Mouse (Mus musculus) forebrain, embryonic 14.5 days (tissue): ENCODE measurements around the gene Obscn. TPM values are rescaled to one million over a fixed set of nuclear protein-coding genes. Genes with fewer than 3 reads are reported as not detected.

ENCODE experiments used
- ATAC-seq: fragments of 200-750 bp; cut with Nextera tagmentation; 2 replicates; pipeline ENCODE4 v1.8.0; 2017; ENCODE audit warnings: mild to moderate bottlenecking, moderate library complexity
- DNase-seq: peaks from one replicate; pipeline ENCODE4 v3.0.0-alpha.2; 2015; ENCODE audit warnings: low spot score
- H3K27ac ChIP-seq: fragments of 300-500 bp; sonication (generic); 2 replicates; pipeline ENCODE4 v1.5.1; 2014; ENCODE audit warnings: low read depth, mild to moderate bottlenecking, control low read depth, low read length, moderate library complexity
- H3K27me3 ChIP-seq: fragments of 300-500 bp; sonication (generic); replicated peaks from 2 replicates; pipeline ENCODE4 v1.6.1; 2014; ENCODE audit warnings: low read length, control low read depth, mixed read lengths; ENCODE audit not compliant: control insufficient read depth, insufficient read depth
- H3K36me3 ChIP-seq: fragments of 300-500 bp; sonication (generic); 2 replicates; pipeline ENCODE4 v1.6.1; 2014; ENCODE audit warnings: low read length, control low read depth; ENCODE audit not compliant: control insufficient read depth, insufficient read depth
- H3K4me1 ChIP-seq: fragments of 300-500 bp; sonication (generic); 2 replicates; pipeline ENCODE4 v1.6.1; 2014; ENCODE audit warnings: antibody characterized with exemption, low read length, control low read depth; ENCODE audit not compliant: control insufficient read depth, insufficient read depth
- H3K4me2 ChIP-seq: fragments of 300-500 bp; sonication (generic); 2 replicates; pipeline ENCODE4 v1.6.1; 2014; ENCODE audit warnings: mild to moderate bottlenecking, control low read depth, low read length
- H3K4me3 ChIP-seq: fragments of 300-500 bp; sonication (generic); 2 replicates; pipeline ENCODE4 v1.5.1; 2014; ENCODE audit warnings: low read depth, low read length, control low read depth
- H3K9ac ChIP-seq: fragments of 300-500 bp; sonication (generic); 2 replicates; pipeline ENCODE4 v1.6.1; 2014; ENCODE audit warnings: mild to moderate bottlenecking, low read length, control low read depth, moderate library complexity
- H3K9me3 ChIP-seq: fragments of 300-500 bp; sonication (generic); replicated peaks from 2 replicates; pipeline ENCODE4 v1.6.1; 2016; ENCODE audit warnings: low read length, control low read depth, mixed read lengths; ENCODE audit not compliant: control insufficient read depth
- WGBS: fragments of 180-500 bp; shearing (Covaris S2); extraction: QIAGEN DNeasy Blood & Tissue Kit; methylation state at CpG from one replicate; pipeline ENCODE4 v1.1.7; 2014; 5-methylcytosine and 5-hydroxymethylcytosine counted together
- polyA plus RNA-seq: library from polyadenylated mRNA; unstranded; fragments of >200 nt; fragmentation: Nextera tagmentation; extraction: Ambion mirVana; gene quantifications from 2 replicates; pipeline ENCODE4 v1.2.1, GENCODE M21; 2014

Obscn gene
- polyA plus RNA-seq, 1 experiment from 2014 or later = 0.05 TPM

DNA sequence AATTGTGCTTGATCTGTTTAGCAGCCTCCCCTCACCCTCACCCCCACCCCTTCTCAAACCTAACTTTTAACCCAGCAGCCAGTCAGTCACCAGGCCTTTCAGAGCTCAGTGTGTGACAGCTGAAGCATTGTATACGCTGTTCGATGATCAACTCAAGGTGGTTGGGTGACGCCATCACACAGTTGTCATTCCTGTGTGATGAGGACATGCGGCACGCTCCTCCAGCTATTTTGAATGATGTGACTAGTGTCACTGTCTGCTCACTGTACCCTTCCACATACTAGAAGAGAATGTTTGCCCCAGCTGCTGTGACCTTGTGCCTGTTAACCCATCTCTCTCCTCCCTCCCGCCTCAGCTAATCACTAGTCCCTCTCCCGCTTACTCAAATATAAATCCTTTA lies 18.0 kb upstream of the Obscn start:
- H3K9ac ChIP-seq = no peak overlapping the region
- no peaks in the 10 kb centered on the region for H3K27me3 ChIP-seq
- DNase-seq (no peak), ATAC-seq (no peak)
- H3K4me3 ChIP-seq = no peak overlapping the region
- H3K4me1 ChIP-seq = no peaks in the 10 kb centered on the region
- no peak overlapping the region for H3K4me2 ChIP-seq
- H3K27ac ChIP-seq = no peak overlapping the region
- H3K36me3 ChIP-seq = peaks cover 6% of the 10 kb centered on the region; the same call in 1 of the 2 replicates
- whole genome bisulfite sequencing = 88% methylated on average over 7 of the region's 7 CpGs
- H3K9me3 ChIP-seq = no peaks in the 10 kb centered on the region

DNA sequence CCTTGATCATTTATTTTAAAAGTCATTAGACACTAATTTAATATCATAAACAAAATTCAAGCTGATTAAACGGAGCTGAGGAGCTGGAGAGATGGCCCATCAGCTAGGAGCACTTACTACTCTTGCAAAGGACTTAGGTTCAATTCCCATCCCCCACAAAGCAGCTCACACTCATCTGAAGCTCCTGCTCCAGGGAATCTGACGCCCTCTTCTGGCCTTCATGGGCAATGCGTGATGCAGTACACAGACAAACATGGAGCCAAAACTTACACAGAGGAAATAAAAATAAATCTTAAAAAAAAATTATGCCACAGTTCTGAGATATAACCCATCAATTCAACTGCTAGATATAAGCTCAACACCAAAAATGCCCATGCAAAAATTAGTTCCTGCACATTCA lies 15.5 kb upstream of the Obscn start:
- Histone ChIP-seq H3K27me3 (no peaks in the 10 kb centered on the region), H3K4me3 (no peak overlapping the region), H3K4me1 (no peaks in the 10 kb centered on the region), H3K9me3 (no peaks in the 10 kb centered on the region), H3K27ac (no peak overlapping the region), H3K9ac (no peak overlapping the region), H3K36me3 (peaks cover 3% of the 10 kb centered on the region; the same call in 1 of the 2 replicates), H3K4me2 (no peak overlapping the region)
- 28% methylated on average over 3 of the region's 3 CpGs for WGBS
- ATAC-seq (no peak), DNase-seq (no peak)

DNA sequence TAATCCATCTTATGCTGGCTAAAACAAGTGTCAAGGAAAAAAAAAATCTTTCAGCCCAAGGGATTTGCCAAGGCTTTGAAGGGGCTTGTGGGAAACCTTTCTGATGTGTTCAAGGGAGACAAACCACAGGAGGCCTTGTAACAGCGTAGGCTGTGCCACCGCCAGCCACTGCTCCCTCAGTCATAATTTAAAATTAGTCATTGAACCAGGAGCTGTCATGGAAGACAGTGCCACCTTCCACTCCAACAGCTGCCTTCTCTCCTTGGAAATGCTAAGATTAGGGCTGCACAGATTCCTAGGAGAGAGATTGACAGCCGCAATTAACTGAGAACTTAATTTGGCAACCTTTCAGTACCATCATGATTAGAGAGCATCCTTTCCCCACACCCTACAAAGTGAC lies 13.1 kb upstream of the Obscn start:
- H3K36me3 ChIP-seq = no peaks in the 10 kb centered on the region
- no peak overlapping the region for H3K4me2 ChIP-seq
- ATAC-seq = no peak
- no peak overlapping the region for H3K4me3 ChIP-seq
- no peak overlapping the region for H3K9ac ChIP-seq
- H3K4me1 ChIP-seq = no peaks in the 10 kb centered on the region
- H3K27me3 ChIP-seq = no peaks in the 10 kb centered on the region
- DNase-seq = no peak
- no peak overlapping the region for H3K27ac ChIP-seq
- H3K9me3 ChIP-seq = no peaks in the 10 kb centered on the region
- 71% methylated on average over 3 of the region's 3 CpGs for WGBS

DNA sequence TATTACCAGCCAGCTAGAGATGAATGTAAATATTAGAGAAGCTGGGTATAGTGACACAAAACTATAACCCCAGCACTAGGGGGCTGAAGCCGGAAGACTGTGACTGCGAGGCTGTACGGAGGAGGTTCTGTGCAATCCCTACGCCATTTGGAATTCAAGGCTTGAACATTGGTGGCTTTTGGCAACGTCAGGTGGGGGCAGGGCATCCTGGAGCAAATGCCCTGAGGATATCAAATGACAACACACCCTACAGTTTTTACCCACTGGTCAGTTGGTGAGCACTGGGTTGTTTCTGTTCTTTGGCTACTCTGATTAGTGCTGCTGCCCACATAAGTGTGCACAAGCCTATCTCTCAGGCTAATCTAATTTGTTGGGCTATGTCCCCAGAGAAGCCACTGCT lies 6.8 kb upstream of the Obscn start:
- Histone ChIP-seq H3K36me3 (no peaks in the 10 kb centered on the region), H3K4me3 (no peak overlapping the region), H3K27ac (no peak overlapping the region), H3K9ac (no peak overlapping the region), H3K4me1 (no peaks in the 10 kb centered on the region), H3K4me2 (no peak overlapping the region), H3K9me3 (no peaks in the 10 kb centered on the region), H3K27me3 (0 out of 2 replicates have a peak, but pooled peaks cover under 1% of the 10 kb centered on the region)
- ATAC-seq (no peak), DNase-seq (no peak)
- WGBS = 74% methylated on average over 5 of the region's 5 CpGs

DNA sequence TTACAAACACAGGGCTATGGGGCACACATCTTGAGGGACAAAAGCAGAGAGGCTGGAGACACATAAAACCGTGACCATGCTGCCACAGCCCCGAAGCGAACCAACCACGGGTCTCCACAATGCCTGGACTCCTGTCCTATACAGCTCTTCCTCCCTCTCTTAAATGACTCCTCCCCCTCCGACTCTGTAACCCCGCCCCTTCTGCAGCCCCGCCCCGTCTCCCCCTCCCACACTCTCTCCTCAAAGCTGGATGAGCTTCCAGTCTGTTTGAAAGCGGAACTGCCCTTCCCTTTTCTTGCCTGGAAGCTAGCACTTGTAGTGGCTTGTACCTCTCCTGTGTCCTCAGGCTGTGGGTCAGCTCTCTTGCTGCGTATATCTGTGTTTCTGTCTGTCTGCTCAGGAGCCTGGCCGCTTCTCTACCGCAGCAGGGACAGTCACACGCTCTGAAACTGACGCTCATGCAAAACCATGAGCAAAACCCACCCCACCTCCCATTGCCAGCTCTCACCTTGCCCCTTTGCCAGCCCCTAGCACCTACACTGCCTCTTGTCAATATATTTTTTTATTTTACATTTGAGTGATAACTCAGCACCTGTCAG lies 5.7 kb upstream of the Obscn start:
- Histone ChIP-seq H3K36me3 (no peaks in the 10 kb centered on the region), H3K4me2 (0 out of 2 replicates have a peak overlapping the region, but pooled peaks have one; percentile 23), H3K9me3 (no peaks in the 10 kb centered on the region), H3K27me3 (peaks cover 10% of the 10 kb centered on the region; the same call in 1 of the 2 replicates), H3K9ac (no peak overlapping the region), H3K4me3 (no peak overlapping the region), H3K4me1 (no peaks in the 10 kb centered on the region), H3K27ac (no peak overlapping the region)
- WGBS = 12% methylated on average over 14 of the region's 14 CpGs
- ATAC-seq (no peak), DNase-seq (no peak)

DNA sequence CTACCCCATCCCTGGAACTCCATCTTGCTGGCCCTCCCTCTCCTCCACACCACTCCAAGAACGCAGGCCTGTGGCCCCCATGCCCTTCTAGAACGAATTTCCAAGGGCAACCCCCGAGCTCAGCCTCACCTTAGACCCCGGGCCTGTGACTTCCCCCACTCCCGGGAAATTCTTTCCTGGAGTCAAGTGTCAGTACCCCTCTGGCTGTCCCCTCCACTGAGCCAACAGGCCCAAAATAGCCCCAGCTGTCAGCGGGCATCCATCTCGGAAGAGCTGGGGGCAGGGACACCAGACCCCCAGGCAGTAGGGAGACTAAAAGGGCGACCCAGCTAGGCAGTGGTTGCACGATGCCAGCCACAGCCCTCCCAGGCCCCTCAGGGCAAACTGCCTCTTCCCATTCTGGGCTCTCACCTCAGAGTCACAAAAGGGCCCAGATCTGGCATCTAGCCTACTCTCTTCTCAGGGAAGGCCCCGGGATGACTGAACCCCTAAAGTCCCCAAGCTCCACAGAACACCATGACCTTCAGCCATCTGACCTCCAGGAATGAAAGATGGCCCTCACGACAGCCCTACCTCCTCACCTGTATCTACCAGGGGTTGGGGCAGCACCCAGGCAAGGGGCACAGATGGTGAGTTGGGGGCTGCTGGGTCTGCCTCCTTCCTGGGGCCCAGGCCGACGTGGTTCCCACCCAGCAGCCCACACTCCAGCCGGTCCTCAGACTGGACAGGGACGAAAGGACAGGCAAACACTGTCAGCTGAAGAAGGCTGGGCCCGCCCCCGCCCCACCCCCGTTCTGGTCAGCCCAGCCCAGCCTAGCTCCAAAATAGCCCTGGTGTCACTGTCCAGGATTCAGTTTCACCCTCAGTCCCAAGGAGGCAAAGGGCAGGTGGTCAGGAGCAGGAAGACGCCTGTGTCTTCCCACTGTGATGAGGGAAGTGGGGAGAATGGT lies 2.6 kb upstream of the Obscn start:
- Histone ChIP-seq H3K4me2 (no peak overlapping the region), H3K36me3 (no peaks in the 10 kb centered on the region), H3K27me3 (peaks cover 41% of the 10 kb centered on the region), H3K27ac (no peak overlapping the region), H3K9ac (no peak overlapping the region), H3K4me3 (no peak overlapping the region), H3K4me1 (no peaks in the 10 kb centered on the region), H3K9me3 (no peaks in the 10 kb centered on the region)
- WGBS = 73% methylated on average over 19 of the region's 19 CpGs
- no peak for DNase-seq
- no peak for ATAC-seq

DNA sequence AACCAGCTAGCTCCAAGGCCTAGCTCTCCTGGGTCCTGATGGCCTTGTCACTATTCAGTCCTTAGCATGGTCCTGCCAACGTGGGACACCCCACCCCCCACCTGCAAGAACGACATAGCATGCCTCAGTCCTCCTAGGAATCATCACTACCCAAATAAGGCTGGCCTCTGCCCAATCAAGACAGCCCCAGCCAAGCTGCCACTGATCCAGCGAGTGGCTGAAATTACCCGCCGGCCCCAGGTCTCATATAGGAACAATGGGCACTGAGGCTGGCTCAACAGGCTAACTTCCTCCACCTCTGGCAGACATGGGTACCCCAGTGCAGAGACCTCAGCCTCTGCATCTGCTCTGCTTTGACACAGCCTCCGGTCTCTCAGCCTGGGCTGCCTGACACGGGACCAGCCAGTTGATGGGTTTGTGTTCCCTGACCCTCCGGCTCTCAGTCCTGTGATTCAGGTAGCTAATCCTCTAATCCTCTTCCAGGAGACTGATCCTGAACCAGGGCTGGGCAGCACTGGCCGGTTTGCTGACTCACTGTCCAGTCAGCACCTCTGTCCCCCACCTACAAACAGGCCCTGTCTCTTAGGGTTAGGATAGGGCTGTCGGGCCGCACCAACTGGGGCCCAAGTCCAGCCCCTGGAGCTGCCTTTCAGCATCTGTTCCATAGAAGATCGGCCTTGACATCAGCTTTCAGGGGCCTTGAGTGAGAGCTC lies 948 bp upstream of the Obscn start:
- Histone ChIP-seq H3K9me3 (no peaks in the 10 kb centered on the region), H3K4me3 (no peak overlapping the region), H3K27ac (no peak overlapping the region), H3K9ac (no peak overlapping the region), H3K4me2 (no peak overlapping the region), H3K36me3 (no peaks in the 10 kb centered on the region), H3K27me3 (peaks cover 48% of the 10 kb centered on the region), H3K4me1 (no peaks in the 10 kb centered on the region)
- WGBS = 48% methylated on average over 12 of the region's 12 CpGs
- no peak for ATAC-seq
- no peak for DNase-seq

DNA sequence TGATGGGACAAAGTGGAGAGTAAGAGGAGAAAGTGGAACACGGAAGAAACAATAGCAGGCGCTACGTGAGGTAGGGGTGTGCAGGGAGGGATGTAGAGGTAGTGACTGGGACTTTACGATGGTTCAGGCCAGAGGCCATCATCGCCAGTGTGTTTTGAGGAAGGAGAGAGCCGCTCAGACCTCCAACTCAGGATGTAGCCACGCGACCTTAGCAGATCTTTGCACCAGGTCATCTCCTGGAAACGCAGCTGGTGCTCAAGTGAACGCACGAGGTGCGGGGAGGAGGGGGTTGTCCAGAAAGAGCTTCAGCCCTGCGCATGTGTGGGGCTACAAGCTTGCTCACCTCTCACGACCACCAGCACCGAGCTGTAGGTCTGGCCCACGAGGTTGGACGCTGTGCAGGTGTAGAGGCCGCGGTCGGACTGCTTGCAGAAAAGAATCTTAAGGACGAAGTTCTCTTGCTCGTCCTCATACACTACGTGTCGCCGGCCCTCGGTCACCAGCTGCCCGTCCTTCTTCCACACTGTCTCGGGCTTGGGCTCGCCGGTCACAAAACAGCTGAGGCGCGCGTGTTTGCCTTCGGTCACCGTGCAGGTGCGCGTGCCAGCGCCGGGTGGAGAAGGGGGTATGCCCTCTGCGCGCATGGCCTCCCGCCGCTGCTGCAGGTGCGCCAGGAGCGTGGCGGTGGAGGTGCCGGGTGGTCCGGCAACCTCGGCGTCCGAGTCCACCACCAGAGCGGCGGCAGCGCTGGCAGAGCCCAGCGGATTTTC lies 966 bp downstream of the Obscn start:
- Histone ChIP-seq H3K9ac (no peak overlapping the region), H3K36me3 (no peaks in the 10 kb centered on the region), H3K4me1 (no peaks in the 10 kb centered on the region), H3K27me3 (peaks cover 48% of the 10 kb centered on the region), H3K4me3 (peak overlapping the region; percentile 13; the same call in 1 of the 2 replicates), H3K4me2 (peak overlapping the region; percentile 34), H3K27ac (no peak overlapping the region), H3K9me3 (no peaks in the 10 kb centered on the region)
- ATAC-seq (no peak), DNase-seq (no peak)
- WGBS = 10% methylated on average over 55 of the region's 55 CpGs
